Mouse (Mus musculus) central nervous system, embryonic 14 days (tissue): Measurements from ENCODE around the gene Setd5. TPM values are rescaled to one million over a fixed set of nuclear protein-coding genes. Genes with fewer than 3 reads are reported as not detected.

Source experiments
- polyA plus RNA-seq: library from polyadenylated mRNA; depleted of rRNA; stranded (reverse); fragments of >200 nt; gene quantifications from 2 replicates; pipeline ENCODE4 v1.2.3, GENCODE M21; 2012; rRNA removed

Setd5 gene
- 60.5 and 63.7 TPM in 2 replicates for polyA plus RNA-seq

GRCm38 (mm10) chr6:113076686-113077516 is at the start of gene Setd5:
Setd5 (plus strand) TSS chr6:113077365.

GRCm38 (mm10) chr6:113046041-113046975 is 30.9 kb upstream of the Setd5 start, which contains the start of gene Thumpd3:
Thumpd3 (plus strand) TSS chr6:113046225.

GRCm38 (mm10) chr6:113194841-113195595 is 117.9 kb downstream of the Setd5 start, which contains the start of gene Lhfpl4:
Lhfpl4 (minus strand) TSS chr6:113195384.

Other genes with a start within 250 kb of the Setd5 start
- gene Srgap3, start 130.1 kb upstream of the Setd5 start, polyA plus RNA-seq = 73.9 and 79.6 TPM in 2 replicates
- gene Thumpd3, start 31.1 kb upstream of the Setd5 start, polyA plus RNA-seq = 32.9 and 34.8 TPM in 2 replicates
- 53.8 and 59.2 TPM in 2 replicates for gene Lhfpl4, start 118.0 kb downstream of the Setd5 start, polyA plus RNA-seq
- 36.5 and 39.7 TPM in 2 replicates for gene Mtmr14, start 160.5 kb downstream of the Setd5 start, polyA plus RNA-seq
- 1.7 and 2.3 TPM in 2 replicates for gene Cpne9, start 204.9 kb downstream of the Setd5 start, polyA plus RNA-seq
- 38.1 and 40.8 TPM in 2 replicates for gene Brpf1, start 229.8 kb downstream of the Setd5 start, polyA plus RNA-seq
- 20.0 and 20.4 TPM in 2 replicates for gene Ogg1, start 249.6 kb downstream of the Setd5 start, polyA plus RNA-seq